Mouse (Mus musculus) embryonic stem cell, embryonic (primary cell): Measurements from ENCODE around the gene Nanp.

Source experiments
- CTCF ChIA-PET, 4 experiments: fragments of 300-600 bp in 2 of 4; fragments of 350-600 bp in 2 of 4; sonication (Branson Sonifier 250); formaldehyde crosslinking; loops; one replicate each; lab custom pipeline; 2022; ENCODE audit warnings: inconsistent platforms in 2 of 4; lab: Charles Lee
- POLR2A ChIA-PET, 4 experiments: fragments of 300-600 bp in 2 of 4; fragments of 350-600 bp in 2 of 4; sonication (Branson Sonifier 250); formaldehyde crosslinking; loops; one replicate each; lab custom pipeline; 2022; ENCODE audit warnings: antibody characterized with exemption in 4 of 4, inconsistent platforms in 1 of 4; lab: Charles Lee

Nanp gene

DNA sequence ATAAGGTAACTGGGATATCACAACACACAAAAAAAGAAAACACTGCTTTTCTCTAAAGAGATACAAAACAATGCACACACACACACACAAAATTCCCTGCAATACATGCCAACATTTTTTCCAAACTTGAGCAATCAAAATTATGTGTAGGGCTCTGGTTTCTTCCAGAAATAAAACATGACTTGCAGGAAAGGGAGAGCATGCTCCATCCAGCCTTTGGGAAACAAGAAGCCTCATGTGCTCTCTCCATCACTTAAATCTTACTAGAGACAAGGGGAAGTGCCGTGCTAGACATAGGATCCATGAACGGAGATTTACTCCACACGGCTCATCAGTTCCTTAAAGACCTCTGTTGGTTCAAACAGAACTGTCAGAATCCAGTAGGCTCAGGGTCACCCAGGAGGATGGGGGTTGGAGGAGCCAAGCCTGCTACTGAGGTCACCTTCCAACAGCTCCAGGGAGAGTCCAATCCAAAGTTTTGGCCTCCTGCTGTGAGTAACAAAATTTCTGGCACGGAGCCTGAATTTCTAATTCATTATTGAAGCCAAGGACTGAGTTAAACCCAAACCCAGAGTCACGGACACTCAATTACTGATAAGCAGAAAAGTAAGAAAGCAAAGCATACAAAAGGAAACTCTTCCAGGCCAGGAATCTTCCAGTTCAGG is 32.8 kb downstream of the Nanp start:
- ChIA-PET CTCF (no interaction called here), POLR2A (interaction anchor here in 3 of 4 experiments (1.0 to 5.3 kb wide), 7 partner anchors 8 to 34 kb away, joined by 3 to 91 read pairs (median 24); partner anchors contain the start of genes Nanp (in 2 of the 3) and Ninl (in 2 of the 3))

DNA sequence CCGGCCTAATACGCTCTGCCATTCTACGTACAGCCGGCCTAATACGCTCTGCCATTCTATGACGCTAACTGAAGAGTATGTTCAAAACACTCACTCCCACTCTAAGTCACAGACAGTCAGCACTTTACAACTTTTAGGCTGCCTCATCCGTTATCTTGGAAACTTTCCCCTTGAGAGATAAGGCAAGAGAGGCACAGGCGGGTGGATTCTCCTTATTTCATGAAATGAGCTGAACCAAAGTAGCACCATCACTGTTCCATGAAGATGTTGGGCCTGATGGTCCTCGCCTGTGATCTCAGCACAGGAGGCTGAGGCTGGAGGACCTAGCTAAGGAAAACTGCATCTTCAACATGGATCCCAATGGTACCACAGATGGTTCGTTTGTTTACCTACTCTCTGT is 34.8 kb downstream of the Nanp start:
- ChIA-PET POLR2A (interaction anchor here in 2 of 4 experiments (0.8 kb wide), 2 partner anchors 100 kb away, joined by 3 read pairs; partner anchors contain the start of gene Abhd12 (in 2 of the 2)), CTCF (interaction anchor here in 1 of 4 experiments (0.9 kb wide), 1 partner anchor 243 kb away, joined by 3 read pairs; no protein-coding TSS in a partner anchor)

DNA sequence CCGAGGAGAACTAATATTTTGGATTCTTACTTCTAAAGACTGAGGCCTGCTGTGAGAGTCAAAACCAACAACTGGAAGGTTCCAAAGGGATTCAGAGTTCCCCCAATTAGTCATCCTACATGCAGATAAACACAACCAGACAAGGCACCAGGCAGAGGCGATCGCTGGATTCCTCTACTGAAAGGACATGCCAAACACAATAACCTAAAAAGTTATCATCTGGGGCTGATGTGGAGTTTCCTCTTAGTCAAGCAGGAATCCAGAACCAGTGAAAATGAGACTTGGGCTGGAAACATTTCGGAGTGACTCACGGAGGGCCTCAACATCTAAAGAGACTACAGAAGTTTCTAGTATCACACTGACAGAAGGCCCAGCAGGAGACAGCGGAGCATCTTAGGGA is 35.4 kb downstream of the Nanp start:
- POLR2A ChIA-PET = no interaction called here

DNA sequence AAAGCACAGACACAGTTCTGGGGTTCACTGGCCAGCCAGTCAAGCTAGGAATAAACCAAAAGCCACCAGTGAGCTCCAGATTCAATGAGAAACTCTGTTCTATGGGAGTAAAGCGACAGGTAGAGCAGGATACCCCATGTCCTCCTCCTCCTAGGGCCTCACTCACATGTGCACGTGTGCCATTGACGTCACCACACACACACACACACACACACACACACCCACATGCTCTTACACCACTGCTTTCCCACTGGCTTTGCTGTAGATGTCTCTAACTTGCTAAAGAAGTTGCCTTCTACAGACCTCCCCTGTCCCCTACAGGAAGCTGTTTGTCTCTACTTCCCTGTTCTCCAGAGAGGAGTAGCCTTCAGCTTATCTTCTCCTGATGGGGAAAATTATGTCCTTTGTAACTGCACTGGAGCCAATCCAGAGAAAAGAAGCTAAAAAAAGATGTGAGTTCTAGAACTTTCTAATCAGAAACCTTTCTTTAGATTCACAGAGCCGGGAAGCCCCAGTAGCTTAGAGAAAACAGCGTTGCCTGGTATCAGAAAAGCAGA is 37.5 kb downstream of the Nanp start:
- CTCF ChIA-PET = interaction anchor here in 1 of 4 experiments (0.7 kb wide), 1 partner anchor 341 kb away, joined by 3 read pairs; no protein-coding TSS in a partner anchor
- POLR2A ChIA-PET = interaction anchor here in 3 of 4 experiments (0.5 to 1.6 kb wide), 8 partner anchors 8 to 97 kb away, joined by 3 to 9 read pairs (median 4); partner anchors contain the start of genes Abhd12 (in 1 of the 3), Gins1 (in 1 of the 3), Nanp (in 1 of the 3) and Ninl (in 1 of the 3)

More for the DNA sequence above, 35.4 kb downstream of the Nanp start:
- CTCF ChIA-PET = no interaction called here

DNA sequence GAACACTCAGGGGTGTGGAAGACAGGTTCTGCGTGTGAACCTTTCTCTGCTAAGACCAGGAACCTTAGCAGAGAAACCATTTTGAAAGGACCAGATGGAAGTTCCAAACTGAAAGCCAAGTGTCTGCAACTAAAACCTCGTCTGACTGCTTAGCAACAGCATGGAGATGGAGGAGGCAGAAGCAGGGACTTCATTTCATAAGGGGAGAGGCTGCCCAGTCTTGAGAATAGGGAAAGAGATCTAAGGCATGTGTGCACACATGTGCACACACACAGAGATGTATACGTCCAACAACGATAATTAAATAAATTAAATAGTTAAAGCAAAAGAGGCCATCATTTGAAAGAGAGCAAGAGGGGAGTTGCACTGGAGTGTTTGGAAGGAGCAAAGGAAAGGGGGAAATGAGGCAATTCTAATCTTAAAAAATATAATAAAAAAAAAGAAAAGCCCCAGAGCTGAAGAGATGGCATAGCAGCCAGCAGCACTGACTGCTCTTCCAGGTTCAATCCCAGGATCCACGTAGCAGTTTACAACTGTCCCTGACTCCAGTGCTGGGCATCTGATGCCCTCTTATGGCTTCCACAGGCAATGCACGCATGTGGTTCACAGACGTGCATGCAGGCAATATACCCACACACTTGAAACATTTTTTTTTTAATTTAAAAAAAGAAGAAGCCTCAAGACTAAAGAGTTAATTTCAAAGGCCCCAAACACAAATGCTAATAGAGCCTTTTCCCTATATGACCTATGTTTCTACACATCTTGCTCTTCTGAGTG is 38.6 kb downstream of the Nanp start:
- CTCF ChIA-PET = interaction anchor here in 2 of 4 experiments (0.6 to 0.7 kb wide), 2 partner anchors 251 to 340 kb away, joined by 3 to 5 read pairs; no protein-coding TSS in a partner anchor
- POLR2A ChIA-PET = interaction anchor here in 3 of 4 experiments (0.6 to 5.6 kb wide), 8 partner anchors 8 to 182 kb away, joined by 3 to 57 read pairs (median 4); partner anchors contain the start of genes Nanp (in 1 of the 3) and Ninl (in 1 of the 3)

DNA sequence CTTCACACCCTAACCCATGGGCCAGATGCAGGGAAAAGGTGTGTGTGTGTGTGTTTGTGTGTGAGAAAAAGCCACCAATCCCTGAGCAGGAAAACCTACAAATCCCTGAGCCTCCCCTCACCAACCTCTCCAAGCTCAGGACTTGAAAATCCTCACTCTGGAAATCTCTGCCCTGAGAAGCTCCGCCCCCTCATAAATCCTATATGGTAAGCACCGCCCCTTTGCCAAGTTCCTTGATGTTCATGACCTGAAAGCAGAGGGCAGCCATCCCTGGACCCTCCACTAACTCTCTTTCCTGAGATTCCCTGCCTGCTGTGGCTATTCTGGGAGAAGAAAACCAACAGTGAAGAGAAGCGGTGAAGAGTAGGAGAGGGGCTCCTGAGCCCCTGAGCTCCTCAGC is 40.2 kb downstream of the Nanp start:
- POLR2A ChIA-PET = interaction anchor here (0.5 to 5.6 kb wide), 29 partner anchors 9 to 556 kb away, joined by 3 to 57 read pairs (median 4); partner anchors contain the start of genes Nanp (in 3 of the 4), Ninl (in 3 of the 4), Abhd12 (in 2 of the 4) and Entpd6 (in 2 of the 4)
- CTCF ChIA-PET = interaction anchor here (0.6 to 1.3 kb wide), 6 partner anchors 24 to 250 kb away, joined by 3 to 5 read pairs (median 4); partner anchors contain the start of genes Abhd12 (in 1 of the 4) and Entpd6 (in 1 of the 4)

DNA sequence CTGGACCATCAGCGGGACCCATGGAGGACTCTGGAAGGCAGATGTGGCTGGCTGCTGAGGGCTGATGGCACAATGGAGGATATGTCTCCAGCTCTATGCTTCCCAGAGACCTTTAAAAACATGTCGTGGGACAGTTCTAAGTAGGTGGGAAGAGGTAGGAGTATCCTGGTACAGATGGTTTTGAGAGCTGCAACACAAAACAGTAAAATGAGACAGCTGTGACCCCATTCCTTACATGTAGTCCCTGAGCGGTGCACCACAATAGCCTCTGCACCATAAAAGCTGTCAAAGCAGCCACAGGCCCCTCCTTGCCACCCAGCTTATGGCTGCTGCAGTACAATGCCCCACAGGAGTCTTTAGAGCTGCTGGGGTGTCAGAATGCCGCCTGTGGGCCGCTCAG is 41.6 kb downstream of the Nanp start:
- CTCF ChIA-PET = interaction anchor here in 1 of 4 experiments (1.1 kb wide), 1 partner anchor 169 kb away, joined by 5 read pairs; no protein-coding TSS in a partner anchor

DNA sequence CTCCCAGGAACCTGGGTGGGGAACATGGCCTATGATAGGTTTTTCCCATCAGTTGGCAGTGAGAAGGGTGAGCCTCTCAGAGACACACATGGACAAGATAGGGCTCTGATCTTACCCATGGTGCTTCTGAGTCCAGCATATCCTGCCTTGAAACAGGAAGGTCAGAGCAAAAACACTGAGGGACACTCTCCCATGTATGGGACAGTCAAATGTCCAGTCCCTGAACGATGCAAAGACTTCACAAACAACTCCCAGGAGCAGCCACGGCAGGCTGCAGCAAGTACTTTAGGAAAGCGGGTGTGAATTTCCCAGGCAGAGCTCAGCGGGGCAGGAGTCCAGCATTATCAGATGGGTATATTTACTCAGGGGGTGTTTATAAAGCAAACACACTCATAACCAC is 43.9 kb downstream of the Nanp start:
- POLR2A ChIA-PET = interaction anchor here in 2 of 4 experiments (0.9 to 5.6 kb wide), 4 partner anchors 13 to 44 kb away, joined by 3 to 38 read pairs (median 3); partner anchors contain the start of genes Nanp (in 1 of the 2) and Ninl (in 1 of the 2)
- CTCF ChIA-PET = no interaction called here

More for the DNA sequence above, 41.6 kb downstream of the Nanp start:
- POLR2A ChIA-PET = interaction anchor here in 3 of 4 experiments (1.0 to 5.6 kb wide), 13 partner anchors 11 to 93 kb away, joined by 3 to 57 read pairs (median 7); partner anchors contain the start of genes Abhd12 (in 2 of the 3), Nanp (in 1 of the 3) and Ninl (in 1 of the 3)

DNA sequence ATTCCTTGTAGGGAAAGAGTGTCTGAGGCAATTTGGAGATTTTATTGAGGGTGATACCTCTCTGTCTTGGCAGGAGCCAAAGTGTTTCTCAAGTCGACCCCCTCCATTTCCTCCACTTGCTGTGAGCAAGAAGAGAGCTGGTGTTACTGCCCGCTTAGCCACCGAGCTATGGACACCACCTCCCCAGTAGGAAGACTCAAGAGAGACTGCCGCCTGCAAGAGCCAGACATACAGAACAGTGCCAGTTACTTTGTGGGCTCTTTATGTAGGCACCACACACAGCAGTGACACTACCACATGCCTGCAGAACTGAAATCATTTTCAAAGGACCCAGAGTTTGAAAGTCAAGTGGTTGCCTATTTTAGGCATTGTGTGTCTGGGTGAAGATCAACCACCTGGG is 48.1 kb downstream of the Nanp start:
- CTCF ChIA-PET = no interaction called here
- POLR2A ChIA-PET = no interaction called here

DNA sequence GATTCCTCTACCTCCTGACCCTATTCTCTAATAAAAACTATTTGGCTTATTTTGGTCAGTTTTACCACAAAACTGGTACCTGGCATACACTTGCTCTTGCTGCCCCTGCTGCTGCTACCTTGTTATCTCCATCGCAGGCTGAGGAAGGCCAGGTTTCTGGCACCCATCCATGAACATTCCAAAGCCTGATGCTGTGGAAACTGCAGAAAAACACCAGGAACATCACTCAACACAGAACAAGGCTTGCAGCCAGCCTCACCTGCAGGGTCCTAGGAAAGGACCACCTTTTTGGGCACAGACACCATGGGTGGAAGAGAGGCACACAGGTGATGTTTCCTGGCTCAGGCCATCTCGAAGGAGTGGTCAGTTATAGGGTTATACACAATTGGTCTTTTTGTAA is 48.7 kb downstream of the Nanp start:
- ChIA-PET POLR2A (interaction anchor here in 1 of 4 experiments (1.0 kb wide), 1 partner anchor 17 kb away, joined by 3 read pairs; no protein-coding TSS in a partner anchor), CTCF (no interaction called here)

DNA sequence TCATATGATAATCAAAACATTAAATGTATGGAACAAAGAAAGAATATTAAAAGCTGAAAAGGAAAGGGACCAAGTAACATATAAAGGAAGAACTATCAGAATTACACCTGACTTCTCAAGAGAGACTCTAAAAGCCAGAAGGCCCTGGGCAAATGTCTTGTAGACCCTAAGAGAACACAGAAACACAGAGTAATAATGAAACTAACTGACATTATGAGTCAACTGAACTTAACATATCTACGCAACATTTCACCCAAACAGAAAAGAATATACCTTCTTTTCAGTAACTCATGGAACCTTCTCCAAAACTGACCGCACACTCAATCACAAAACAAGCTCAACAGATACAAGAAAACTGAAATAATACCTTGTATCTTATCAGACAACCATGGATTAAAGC is 53.8 kb downstream of the Nanp start:
- CTCF ChIA-PET = no interaction called here
- POLR2A ChIA-PET = interaction anchor here in 2 of 4 experiments (1.1 to 1.4 kb wide), 2 partner anchors 8 to 116 kb away, joined by 3 read pairs; no protein-coding TSS in a partner anchor

DNA sequence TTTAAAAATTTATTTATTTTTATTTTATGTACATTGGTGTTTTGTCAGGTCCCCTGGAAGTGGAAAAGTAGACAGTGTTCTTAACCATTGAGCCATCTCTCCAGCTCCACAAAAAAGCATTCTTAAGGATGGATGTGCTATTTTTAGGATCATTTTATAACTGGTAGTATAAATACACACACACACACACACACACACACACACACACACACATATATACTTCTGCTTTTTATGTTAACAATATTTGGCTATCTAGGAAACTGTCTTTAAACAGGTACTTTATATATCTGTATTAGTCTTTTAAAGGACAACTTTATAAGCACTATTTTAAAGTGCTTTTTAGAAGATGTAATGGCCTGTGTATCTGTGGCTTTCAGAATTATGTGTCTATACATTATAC is 57.1 kb downstream of the Nanp start:
- POLR2A ChIA-PET = interaction anchor here in 1 of 4 experiments (1.0 to 1.2 kb wide), 2 partner anchors 27 kb away, joined by 3 read pairs; no protein-coding TSS in a partner anchor
- CTCF ChIA-PET = interaction anchor here in 1 of 4 experiments (0.7 kb wide), 1 partner anchor 141 kb away, joined by 3 read pairs; no protein-coding TSS in a partner anchor

DNA sequence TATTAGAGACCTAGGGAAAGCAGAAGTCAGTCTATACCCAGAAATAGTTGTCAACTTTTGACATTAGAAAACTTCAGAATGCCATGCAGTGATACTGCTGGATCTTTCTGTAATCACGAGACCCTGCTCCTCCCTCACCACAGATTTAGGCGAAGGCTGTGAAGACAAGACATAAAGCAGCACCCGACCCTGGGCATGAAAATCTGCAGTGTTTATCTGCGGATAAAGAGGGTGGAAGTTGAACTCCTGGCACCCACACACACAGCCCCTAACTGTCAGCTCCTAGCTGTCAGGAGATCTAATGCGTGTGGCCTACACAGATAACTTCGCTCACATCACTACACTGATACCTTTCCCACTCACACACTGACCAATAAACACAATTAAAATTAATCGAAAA is 57.7 kb downstream of the Nanp start:
- ChIA-PET POLR2A (interaction anchor here in 1 of 4 experiments (1.2 kb wide), 1 partner anchor 28 kb away, joined by 3 read pairs; no protein-coding TSS in a partner anchor), CTCF (interaction anchor here in 1 of 4 experiments (0.7 kb wide), 1 partner anchor 140 kb away, joined by 3 read pairs; no protein-coding TSS in a partner anchor)

DNA sequence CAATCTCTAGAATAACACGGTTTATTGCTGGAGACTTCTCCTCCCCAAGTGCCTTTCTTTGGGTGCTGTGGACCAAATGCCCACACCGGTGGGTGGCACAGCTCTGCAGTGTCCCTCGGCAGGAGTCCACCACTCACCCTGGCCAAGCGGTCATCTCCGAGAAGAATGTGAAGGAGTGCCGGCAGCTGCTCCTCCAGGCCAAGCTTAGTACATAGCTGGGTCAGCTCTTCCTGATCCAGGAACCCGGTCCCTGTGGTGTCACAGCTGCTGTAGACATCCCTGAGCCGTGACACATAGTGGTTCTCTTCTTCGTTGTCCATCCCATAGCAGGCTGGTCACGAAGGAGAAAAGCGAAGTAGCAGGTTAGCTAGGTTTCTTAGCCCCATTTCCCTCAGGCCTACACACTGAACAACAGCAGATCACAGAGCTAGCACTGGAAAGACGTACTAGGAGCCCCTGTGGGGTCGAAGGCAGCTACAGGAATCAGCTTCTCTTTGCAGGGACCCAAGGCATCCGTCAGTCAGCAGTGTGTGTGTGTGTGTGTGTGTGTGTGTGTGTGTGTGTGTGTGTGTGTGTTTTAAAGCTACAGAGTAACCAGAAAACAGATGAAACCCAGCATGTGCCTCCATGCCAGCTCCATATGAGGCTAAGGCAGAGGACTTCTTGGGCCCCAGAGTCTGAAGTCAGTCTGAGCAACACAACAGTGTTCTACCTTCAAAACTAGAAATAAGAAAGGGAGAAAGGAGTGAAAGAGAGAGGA is 59.2 kb downstream of the Nanp start:
- ChIA-PET POLR2A (interaction anchor here in 3 of 4 experiments (0.5 to 1.2 kb wide), 5 partner anchors 29 to 121 kb away, joined by 3 to 5 read pairs (median 3); no protein-coding TSS in a partner anchor), CTCF (interaction anchor here in 2 of 4 experiments (0.7 kb wide), 2 partner anchors 24 to 29 kb away, joined by 3 to 4 read pairs; no protein-coding TSS in a partner anchor)
